Mouse (Mus musculus) gastrocnemius, postnatal 25 days (tissue): ENCODE results near the gene Trim62. TPM values are rescaled to one million over a fixed set of nuclear protein-coding genes. Genes with fewer than 3 reads are reported as not detected.

Experiments used
- DNase-seq: peaks from one replicate; pipeline ENCODE4 v3.0.0; 2022
- total RNA-seq, 2 experiments: library from RNA; stranded (reverse); gene quantifications; 1 replicate in 1 of 2; 2 replicates in 1 of 2; pipeline ENCODE4 v1.2.3; 2021

The Trim62 gene
- total RNA-seq, 2 experiments from 2014 or later, result 0.59 to 0.88 TPM

DNA sequence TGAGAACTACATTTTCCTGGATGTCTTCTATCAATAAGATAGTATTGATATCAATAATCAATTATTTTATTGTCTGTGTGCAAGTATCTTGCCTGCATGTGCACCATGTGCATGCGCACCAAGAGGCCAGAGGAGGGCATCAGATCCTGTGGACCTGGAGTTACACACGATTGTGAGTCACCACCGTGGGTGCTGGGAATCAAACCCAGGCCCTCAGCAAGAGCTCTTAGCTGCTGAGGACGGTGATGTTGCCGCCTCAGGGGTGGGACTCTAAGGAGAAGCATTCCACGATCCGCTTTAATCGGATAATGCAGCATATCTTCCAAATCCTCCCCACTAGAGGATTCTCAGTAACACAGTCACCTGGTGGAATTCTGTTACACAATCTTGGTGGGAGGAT is 2.2 kb downstream of the Trim62 start:
- no peak for DNase-seq

DNA sequence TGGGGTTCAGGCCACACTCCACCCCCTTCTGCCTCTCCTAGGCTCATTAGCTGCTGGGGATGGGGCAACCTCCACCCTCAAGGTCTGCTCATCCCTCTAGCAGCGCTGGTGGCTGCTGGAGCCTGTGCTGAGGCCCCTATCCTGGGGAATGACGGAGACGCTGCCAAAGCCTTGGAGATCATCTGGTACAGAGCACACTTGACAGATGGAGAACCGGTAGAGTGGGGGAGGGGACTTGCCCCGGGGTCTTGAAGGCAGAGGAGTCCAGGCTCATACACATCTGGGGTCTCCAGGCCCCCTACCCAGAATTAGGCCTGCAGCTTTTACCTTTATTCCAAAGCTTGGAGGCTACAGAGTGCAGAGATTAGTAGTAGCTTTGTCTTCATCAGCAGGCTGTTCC is 3.2 kb downstream of the Trim62 start:
- DNase-seq, result no peak

DNA sequence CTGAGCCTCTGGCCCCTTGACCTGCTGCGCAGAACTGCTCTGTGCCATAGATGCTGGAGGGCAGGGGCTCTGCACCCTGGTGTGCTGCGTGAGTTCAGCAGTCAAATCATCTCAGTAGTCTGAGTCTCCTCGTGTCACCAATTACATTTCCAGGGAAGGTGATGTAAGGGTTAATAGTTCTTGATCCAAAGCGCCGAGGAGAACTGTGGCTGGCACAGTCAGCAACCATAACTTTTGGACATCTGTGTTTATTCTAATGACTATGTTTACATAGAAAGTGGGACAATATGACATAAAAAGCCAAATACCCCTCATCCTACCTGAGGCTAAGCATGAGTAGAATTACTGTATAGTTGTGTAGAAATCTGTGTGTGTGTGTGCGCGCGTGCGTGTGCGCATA is 3.6 kb downstream of the Trim62 start:
- DNase-seq, result no peak

DNA sequence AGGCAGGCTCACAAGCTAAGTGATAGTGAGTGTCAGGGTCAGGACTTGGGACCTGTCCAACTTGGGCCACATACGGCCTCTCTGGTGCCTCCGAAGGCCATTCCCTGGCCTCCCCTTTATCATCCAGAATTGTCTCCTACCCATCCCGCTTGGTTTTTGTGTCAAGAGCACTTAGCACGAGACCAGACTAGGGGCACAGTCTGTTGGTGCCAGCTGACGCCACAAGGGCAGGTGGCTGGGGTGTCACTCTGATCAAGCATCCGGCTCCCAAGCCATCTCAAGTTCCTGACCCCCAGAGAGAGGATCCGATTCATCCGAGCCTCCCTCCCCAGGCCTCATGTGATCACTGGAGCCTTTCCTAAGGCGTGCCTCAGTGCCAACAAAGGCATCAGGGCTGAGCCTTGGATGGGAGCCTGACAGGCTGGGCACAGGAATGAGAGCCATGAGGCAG is 4.3 kb downstream of the Trim62 start:
- DNase-seq, result no peak

DNA sequence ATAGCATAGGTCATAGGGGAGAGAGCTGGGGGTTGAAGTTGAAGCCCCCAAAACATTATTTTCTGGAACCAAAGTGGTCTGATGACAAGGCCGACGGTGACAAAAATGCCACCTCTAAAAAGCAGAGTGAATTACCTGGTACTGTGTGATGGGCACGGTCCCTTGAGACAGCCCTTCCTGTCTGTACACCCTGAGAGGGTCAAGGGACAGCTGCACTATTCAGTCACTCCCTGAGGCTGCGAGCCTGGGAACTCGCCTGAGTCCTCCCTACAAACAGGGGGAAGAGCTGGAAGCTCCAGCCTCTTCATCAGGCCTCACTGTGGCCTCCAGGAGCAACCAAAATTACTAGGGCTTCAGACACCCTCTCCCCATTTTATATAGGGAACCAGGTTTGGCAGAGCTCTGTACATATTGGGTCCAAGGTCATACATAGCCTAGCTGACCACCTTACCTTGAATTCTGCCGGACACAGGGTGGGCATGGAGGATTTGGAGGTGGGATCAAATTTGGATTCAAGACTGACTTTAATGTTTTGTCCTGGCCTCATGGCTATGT is 5.1 kb downstream of the Trim62 start:
- DNase-seq, result no peak

DNA sequence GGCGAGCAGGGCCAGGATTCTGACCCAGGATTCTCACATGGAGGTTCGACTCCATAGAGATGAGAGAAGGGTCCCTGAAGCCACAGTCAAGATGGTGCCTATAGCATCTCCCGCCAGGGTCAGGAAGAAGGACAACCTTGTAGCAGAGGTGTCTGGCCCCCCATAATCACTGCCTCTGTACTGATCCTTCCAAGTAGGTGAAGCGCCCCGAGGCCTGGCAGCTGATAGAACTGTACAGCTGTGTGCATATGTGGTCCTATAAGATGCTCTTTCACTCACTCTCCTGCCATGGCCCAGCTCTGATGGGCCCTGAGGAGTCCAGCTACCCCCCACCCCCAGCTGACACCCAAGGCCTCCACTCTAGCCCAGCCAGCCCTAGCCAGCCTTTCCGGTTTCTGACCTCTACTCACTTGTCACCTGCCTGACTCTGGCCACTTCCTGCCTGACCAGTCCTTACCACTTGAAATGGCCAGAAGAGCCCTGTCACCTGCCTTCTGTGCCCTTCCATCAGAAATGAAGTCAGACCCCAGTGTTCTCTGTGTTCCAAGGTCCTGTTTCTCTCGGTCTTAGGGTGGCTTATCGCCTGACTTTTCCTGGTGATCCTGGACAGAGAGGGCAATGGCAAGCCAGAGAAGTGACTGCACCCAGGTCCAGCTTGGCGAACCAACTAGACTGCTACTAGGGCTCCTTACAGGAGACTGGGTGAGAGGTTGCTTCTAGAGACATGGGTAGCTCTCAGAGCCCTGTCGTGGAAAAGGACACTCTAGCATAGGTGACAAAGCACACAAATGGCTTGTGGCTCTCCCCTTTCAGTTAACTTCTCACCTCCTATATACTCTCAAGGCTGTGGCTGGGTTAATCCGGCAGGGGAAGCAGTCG is 6.6 kb downstream of the Trim62 start:
- DNase-seq, result no peak

DNA sequence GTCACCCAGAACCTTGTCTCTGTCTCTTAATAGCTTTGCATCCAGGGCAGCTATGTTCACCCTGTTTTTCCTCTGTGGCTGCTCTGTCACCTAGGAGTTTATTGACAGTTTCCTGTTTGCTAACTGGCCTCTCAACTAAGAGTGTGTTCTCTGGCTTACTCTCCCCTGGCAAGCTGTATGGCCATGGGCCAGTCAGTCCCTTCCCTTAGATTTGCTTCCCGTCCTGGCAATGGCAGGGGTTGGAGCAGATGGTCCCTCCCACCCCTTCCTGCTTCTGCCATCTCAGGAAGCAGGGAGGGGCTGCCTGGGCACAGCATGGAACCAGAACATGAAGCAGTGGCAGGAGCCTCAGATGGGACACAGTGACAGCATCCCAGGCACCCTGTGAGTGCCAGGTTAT is 7.8 kb downstream of the Trim62 start:
- peak; percentile 49 for DNase-seq

DNA sequence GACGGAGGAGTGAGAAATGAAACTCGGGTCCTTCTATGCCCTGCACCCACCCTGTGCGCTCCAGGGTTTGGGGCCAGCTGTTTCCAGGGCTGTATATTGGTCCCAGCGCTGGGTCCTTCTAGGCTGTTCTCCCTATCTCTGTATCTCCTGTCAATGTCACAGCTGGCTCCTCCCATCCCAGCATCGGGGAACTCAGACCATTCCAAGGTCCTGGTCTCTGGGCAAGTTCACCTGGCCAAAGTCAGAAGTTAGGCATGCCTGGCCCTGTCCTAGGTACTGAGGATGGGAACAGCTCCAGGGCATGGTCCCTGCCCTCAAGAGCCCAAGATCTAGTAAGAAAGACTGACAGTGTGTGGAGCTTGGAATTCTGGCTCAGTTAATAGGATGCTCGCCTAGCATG is 8.4 kb downstream of the Trim62 start:
- no peak for DNase-seq

DNA sequence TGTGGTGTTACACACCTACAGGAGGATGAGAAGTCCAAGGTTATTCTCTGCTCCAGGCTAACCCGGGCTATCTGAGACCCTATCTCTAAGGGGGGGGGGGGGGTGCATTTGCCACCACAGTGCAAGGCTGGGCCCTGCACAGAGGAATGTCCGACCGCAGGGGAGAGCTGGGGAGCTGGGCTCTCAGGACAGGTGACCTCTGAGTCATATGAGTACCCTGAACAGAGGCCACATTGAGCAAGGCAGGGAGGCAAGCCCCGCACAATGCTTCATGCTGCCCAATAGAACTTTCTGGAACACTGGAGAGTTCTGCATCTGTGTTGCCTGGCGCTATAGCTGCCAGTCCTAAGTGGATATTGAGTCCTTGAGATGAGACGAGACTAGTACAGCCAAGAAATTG is 8.8 kb downstream of the Trim62 start:
- no peak for DNase-seq

DNA sequence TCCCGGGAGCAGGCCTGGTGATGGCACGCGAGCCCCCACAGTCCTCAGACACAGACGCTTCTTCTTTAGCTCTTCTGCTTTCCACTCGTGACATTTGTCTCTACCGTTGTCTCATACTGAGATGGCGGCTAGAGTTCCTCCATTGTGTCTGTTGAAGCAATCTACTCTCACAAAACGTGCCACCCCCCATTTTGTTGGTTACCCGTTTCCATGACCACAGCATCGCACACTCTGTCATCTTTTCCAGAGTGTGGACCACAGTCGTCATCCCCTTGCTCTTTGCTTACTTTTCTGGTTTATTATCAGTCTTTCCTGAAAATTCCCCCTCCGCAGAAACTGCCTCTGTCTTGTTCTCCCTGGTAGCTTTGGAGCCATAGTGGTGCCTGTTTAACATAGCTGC is 10.7 kb downstream of the Trim62 start:
- no peak for DNase-seq

DNA sequence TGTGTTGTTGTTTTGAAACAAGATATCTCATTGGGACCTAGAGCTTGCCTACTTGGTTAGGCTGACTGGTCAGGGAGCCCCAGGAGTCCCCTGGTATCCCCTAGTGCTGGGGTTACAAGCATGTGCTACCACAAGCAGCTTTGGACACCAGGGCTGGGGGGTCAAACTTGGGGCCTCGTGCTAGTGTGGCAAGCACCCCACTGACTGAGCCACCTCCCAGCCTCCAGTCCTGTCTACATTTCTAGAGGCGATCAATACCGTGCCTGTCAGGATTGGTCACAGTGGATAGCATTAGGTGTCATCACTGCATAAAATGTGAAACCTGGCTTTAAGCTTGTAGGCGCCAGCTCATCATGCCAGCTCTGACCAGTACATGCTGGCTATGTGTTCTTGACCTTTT is 12.5 kb downstream of the Trim62 start:
- no peak for DNase-seq

DNA sequence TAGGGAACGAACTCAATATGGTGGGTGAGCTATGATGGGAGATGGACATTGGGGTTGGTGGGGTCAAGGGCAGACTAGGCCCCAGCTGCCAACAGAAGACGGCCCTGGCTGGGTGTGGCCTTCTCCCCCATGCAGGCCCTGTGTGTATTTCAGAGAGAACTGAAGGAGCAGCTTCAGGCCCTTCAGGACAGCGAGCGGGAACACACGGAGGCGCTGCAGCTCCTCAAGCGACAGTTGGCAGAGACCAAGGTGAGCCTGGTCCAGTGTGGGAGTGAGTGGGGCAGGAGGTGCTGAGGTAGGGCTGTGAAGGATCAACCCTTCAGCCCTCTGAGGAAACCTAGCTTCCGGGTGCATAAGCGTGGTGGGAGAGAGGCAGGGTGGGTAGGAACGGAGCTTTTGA is 13.3 kb downstream of the Trim62 start:
- DNase-seq, result no peak

DNA sequence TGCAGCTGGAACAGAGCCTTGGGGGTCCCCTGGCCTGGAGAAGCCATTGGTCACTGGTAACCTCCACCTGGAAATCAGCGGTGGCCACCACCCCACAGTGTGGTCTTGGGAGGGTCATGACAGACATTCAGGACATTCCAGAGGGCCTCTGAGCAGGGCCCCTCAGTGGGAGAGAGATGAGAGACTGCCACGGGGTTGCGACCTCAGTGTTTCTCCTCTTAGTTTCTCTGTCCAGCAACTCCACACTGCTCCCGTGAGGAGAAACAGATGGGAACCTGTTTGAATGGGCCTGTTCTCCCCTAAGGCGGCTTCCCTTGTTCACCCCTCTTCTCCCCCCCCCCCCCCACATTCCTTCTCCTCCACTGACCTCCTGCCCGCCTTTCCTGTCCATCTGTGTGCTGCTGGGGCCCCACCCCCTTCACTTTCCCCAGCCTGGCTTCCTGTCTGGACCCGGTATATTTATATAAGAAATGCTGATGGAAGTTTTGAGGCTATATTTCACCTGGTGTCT is 14.6 kb downstream of the Trim62 start:
- no peak for DNase-seq

DNA sequence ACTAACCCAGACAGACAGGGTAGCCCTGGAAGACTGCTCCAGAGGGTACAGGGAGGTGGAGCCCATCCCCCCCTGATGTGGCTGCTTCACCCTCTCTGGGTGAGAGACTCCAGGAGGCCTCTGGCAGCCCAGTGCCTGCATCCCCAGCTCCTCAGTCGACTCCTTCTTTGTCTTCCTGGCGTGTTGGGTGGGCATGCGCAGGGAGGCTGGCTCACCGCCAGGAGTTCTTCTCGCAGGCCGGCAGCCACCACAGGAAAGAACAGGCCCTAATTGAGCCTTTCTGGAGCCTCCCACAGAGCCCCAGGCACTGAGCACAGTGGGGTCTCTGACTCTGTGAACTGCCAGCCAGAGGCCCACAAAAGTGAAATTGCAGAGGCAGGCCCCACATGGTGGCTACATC is 16.0 kb downstream of the Trim62 start:
- peak; percentile 41 for DNase-seq

DNA sequence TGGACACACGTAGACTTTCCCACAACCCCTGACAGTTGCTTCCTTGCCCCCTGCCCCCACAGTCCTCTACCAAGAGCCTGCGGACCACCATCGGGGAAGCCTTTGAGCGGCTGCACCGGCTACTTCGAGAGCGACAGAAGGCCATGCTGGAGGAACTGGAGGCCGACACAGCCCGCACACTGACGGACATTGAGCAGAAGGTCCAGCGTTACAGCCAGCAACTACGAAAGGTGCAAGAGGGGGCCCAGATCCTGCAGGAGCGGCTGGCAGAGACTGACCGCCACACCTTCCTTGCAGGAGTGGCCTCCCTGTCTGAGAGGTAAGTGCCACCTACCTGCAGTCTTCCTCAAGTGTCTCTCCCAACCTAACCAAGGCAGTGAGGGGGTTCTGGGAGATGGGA is 17.1 kb downstream of the Trim62 start:
- DNase-seq, result no peak

DNA sequence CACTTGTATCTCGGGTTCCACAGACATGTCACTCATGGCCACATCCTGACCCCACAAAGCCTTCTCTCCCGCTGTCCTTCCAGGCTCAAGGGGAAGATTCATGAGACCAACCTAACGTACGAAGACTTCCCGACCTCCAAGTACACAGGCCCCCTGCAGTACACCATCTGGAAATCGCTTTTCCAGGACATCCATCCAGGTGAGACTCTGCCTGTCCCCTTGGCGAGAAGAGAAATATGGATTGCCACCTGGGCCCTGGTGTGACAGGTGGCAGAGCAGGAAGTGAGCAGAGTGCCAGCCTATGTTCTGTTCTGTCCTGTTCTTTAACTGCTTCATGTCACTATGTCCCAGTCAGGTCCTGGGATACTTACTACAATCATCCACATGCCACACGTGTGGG is 19.0 kb downstream of the Trim62 start:
- DNase-seq, result no peak

DNA sequence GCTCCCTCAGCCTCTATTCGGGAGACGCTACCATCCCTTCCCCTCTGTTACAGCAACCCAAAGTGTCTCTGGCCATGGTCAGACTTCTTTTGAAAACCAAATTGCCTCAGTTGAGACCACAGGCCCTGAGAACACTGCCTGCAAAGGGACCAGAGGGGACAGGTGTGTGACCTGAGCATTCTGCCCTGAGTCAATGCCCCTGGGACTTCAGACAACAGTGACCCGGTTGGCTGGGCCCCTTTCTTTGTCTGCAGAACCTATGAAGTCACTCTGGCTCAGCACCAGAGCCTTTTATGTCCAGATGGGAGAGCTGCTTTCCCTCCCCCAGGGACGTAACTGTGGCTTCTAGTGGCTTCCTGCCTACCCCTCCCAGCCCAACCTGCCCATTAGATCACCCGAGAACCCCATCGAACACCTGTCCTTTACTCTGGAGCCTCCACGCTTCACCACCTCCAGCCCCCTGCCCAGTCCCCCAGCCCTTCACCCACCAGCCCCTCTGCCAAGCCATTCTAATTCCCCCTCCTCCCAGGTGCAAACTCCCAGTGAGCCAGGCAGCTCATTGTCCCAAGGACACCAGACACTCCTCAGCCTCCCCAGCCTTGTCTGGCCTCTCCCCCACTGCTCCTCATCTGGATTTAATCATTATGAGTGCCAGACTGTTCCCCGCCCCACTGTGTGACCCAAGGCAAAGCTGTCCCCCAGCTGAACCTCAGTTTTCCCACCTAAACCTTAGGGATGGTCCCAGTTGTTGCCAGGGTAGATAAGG is 20.8 kb downstream of the Trim62 start:
- DNase-seq, result no peak

DNA sequence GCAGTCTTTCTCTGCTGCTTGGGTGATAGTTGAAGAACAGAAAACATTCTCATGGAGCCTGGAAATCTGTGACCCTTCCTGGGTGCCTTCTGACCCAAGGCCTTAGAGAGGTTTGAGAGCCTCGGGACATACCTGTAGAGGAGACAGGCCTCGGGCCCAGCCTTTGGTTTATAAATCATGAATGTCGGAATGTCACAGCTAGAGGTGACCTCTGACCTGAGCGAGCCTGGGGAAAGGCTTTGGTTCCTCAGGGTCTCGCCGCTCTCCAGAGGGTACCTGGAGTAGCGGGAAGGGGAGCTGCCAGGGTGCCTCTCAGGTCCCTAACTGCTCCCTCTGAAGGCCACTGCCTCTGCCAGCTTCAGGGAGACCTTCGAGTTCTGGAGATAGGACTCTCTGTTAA is 21.9 kb downstream of the Trim62 start:
- DNase-seq, result no peak

DNA sequence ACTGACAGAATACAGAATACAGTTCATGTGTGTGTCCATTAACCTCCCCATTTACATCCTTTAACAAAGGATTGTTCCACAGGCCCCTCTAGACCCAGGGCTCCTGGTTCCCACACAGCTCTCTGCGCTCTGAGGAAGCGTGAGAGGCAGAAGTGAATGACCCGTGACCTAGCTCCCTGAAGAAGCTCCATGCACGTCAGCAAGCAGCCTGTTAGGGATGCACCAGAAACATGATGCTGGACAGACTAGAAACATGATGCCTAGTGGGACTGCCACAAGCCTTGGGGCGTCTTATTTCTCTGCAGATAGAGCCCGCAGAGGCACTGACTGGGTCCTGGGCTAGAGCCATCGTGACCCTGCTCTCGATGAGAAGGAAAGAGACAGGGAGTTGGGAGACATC is 23.4 kb downstream of the Trim62 start:
- no peak for DNase-seq

DNA sequence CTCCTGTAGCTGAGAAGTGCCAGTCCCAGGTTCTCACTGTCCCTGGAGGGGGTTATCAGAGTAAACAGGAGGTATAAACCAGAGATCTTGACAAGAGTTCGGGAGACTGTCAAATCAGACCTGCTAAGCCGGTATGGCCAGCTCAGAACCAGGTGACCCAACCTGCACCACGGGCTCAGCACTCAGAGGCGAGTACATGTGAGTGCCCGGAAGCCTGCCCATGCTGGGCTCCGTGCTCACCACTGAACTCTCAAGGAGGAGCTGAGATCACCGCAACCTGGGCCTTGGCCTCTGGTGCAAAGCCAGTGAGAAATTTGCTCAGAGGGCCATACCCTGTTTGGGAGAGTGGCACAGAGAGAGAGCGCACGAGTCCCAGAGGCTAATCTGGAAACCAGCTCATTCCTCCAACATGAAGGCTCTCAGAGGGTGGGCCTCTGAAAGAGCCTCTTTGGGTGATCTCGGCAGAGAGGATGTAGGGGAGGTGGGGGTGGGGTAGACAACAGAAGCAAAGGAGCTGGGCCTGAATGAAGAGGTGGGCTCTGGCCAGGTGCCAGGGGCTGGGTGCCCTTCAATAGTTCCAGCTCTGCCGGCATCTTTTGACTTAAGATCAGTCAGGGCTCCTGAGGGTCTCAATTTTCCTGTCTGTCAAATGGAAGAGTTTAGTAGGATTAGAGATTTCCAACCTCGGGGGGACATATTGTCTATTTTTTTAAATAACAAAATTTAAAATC is 24.0 kb downstream of the Trim62 start:
- DNase-seq, result no peak

DNA sequence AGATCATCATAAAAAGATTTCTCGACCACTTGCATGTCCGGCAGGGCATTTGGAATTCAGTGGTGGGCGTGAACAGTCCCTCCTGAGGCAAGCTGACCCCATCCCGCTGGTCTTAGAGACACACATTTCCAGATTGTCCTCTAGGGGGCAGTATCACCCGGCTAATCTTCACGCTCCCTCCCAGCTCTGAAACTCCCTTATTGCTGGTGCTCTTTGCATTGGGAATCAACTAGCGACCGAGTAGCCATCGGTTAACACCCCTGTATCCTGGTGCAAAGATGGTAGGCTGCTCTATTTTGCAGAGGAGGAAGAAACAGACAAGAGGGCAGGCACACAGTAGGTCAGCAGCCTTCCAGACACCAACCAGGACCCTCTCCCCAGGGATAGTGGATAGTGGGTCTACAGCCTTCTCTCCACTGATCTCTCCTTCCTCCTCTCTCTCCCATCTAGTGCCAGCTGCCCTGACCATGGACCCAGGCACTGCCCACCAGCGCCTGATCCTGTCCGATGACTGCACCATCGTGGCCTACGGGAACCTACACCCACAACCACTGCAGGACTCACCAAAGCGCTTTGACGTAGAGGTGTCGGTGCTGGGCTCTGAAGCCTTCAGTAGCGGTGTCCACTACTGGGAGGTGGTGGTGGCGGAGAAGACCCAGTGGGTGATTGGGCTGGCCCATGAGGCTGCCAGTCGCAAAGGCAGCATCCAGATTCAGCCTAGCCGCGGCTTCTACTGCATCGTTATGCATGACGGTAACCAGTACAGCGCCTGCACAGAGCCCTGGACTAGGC is 25.4 kb downstream of the Trim62 start:
- no peak for DNase-seq
